Mouse (Mus musculus): Measurements from ENCODE around the gene Slc6a9. TPM values are rescaled to one million over a fixed set of nuclear protein-coding genes. Genes with fewer than 3 reads are reported as not detected.

Slc6a9 gene
- polyA plus RNA-seq, 1 experiment, result 197 TPM

DNA sequence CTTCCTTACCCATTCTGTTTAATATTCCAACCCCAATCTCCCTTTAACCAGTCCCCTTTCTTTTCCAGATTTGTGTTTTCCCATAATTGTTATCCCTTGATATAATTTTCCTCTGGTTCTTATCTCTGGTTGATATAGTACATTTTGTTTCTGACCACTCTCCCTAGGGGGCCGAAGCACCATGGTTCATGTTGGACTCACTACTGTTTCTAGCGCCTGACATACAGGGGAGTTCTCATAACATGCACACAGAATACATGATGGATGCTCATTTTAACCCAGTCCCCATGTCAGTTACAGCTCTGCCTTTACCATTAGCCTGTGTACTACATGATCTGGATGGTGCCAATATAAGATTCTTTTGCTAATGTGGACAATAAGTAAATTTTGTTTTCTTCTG, 53.6 kb downstream of the Slc6a9 start:
- Histone ChIP-seq H3K4me3 (replicated peaks; ENCODE audit: insufficient read depth, low read depth, low read length) (no peak overlapping the region), H3K4me1 (ENCODE audit: control insufficient read depth, insufficient read depth, low read length) (peaks cover 22% of the 10 kb centered on the region), H3K27ac (ENCODE audit: insufficient read depth, low read length) (no peak overlapping the region), H3K27me3 (ENCODE audit: control insufficient read depth, insufficient read depth, low read length) (no peaks in the 10 kb centered on the region)
- TF ChIP-seq CTCF (IDR thresholded peaks at IDR 0.05; ENCODE audit: borderline replicate concordance, insufficient read depth, low read depth, low read length) (no peak), POLR2A (IDR thresholded peaks at IDR 0.05; ENCODE audit: borderline replicate concordance, insufficient read depth, low read length) (no peak)
- 75% methylated on average over 2 of the region's 2 CpGs for WGBS
- no peak for DNase-seq

DNA sequence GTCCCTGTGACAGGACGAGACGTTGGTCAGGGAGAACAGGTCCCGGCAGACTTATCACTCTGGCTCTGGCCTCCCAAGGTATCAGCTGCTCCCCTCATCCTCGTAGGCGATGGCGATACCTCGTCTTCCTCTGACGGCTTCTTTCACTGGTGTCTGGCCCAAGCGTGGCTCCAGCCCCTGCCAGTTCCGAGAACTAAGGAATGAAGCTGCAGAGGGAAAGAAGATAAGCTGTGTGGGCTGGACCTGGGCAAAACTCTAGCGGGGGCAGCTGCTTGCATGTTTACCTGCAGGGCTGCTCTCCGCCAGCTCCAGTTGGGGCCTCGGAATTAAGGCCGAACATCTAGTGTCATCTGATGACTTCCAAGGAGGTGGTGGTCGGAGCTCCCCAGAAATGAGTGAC, 55.2 kb downstream of the Slc6a9 start:
- Histone ChIP-seq H3K27me3 (ENCODE audit: control insufficient read depth, insufficient read depth, low read length) (no peaks in the 10 kb centered on the region), H3K4me1 (ENCODE audit: control insufficient read depth, insufficient read depth, low read length) (peaks cover 22% of the 10 kb centered on the region), H3K27ac (ENCODE audit: insufficient read depth, low read length) (no peak overlapping the region), H3K4me3 (replicated peaks; ENCODE audit: insufficient read depth, low read depth, low read length) (no peak overlapping the region)
- DNase-seq, result no peak
- WGBS, result 91% methylated on average over 15 of the region's 15 CpGs
- TF ChIP-seq POLR2A (IDR thresholded peaks at IDR 0.05; ENCODE audit: borderline replicate concordance, insufficient read depth, low read length) (no peak), CTCF (IDR thresholded peaks at IDR 0.05; ENCODE audit: borderline replicate concordance, insufficient read depth, low read depth, low read length) (no peak)

DNA sequence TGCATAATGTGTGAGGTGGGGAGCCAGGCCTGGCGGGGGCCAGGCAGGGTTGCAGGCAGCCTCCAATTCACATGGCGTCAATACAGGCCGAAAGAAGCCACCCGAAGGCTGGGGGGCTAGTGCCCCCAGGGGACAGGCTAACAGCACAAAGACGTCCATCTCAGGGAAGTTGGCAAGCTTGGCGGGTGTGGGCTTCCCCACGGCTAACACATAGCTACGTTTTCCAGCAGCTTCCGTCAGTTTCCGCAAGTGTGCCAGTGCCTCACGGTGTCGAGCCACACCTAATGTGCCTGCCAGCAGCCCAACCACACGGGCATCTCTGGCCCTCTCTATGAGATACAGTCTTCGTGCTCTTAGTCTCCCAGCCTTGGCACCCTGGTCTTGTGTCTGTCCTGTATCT, 55.7 kb downstream of the Slc6a9 start:
- Histone ChIP-seq H3K27ac (ENCODE audit: insufficient read depth, low read length) (no peak overlapping the region), H3K4me3 (replicated peaks; ENCODE audit: insufficient read depth, low read depth, low read length) (no peak overlapping the region), H3K4me1 (ENCODE audit: control insufficient read depth, insufficient read depth, low read length) (peaks cover 24% of the 10 kb centered on the region), H3K27me3 (ENCODE audit: control insufficient read depth, insufficient read depth, low read length) (no peaks in the 10 kb centered on the region)
- TF ChIP-seq CTCF (IDR thresholded peaks at IDR 0.05; ENCODE audit: borderline replicate concordance, insufficient read depth, low read depth, low read length), result no peak
- no peak for TF ChIP-seq POLR2A (IDR thresholded peaks at IDR 0.05; ENCODE audit: borderline replicate concordance, insufficient read depth, low read length)
- no peak for DNase-seq
- 81% methylated on average over 14 of the region's 14 CpGs for WGBS

DNA sequence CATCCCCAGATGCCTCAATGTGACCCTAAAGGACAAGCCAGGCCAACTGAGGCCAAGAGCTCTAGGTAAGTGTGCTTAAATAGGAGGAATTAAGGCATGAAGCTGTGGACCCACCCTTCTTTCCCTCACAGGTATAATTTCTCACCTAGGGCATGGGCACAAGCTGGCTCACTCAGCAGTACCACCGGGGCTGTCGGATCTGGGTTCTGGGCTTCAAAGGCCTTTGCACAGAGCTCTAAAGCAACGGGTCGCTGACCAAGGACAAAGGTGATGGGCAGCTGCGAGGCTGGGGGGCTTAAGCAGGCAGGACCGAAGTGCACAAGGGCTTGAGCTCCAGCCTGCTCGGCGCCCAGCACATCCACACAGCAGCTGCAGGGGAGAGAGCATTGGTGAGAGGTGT, 56.4 kb downstream of the Slc6a9 start:
- WGBS, result 51% methylated on average over 8 of the region's 8 CpGs
- Histone ChIP-seq H3K4me1 (ENCODE audit: control insufficient read depth, insufficient read depth, low read length) (peaks cover 28% of the 10 kb centered on the region), H3K27me3 (ENCODE audit: control insufficient read depth, insufficient read depth, low read length) (no peaks in the 10 kb centered on the region), H3K27ac (ENCODE audit: insufficient read depth, low read length) (no peak overlapping the region), H3K4me3 (replicated peaks; ENCODE audit: insufficient read depth, low read depth, low read length) (no peak overlapping the region)
- TF ChIP-seq CTCF (IDR thresholded peaks at IDR 0.05; ENCODE audit: borderline replicate concordance, insufficient read depth, low read depth, low read length) (no peak), POLR2A (IDR thresholded peaks at IDR 0.05; ENCODE audit: borderline replicate concordance, insufficient read depth, low read length) (no peak)
- no peak for DNase-seq

DNA sequence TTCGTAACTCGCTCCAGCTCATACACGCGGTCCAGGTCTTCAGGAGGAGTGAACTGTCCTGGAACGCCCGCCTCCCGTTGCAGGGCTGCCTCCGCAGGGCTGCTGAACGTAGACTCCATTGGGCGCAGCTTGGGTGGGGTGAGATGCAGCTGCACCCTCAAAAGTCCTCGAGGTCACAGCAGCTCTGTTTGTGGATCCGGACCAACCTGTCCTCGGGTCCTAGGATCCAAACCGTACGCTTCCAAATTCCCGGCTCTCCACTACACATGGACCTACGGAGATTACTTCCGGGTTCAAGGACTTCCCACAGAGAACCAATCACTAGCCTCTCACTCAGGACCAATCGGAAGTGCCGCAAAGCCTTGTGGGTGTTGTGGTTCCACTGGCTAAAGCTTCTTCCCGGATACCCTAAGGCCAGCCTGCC, 57.4 kb downstream of the Slc6a9 start, which contains the start of gene Dph2:
TSS of gene Dph2 (minus strand) at position 295 of the 424 bp plus-strand sequence.
- Histone ChIP-seq H3K4me3 (replicated peaks; ENCODE audit: insufficient read depth, low read depth, low read length) (peak within 1 kb of the TSS; percentile 80), H3K27me3 (ENCODE audit: control insufficient read depth, insufficient read depth, low read length) (no peaks in the 10 kb centered on the region), H3K27ac (ENCODE audit: insufficient read depth, low read length) (no peak within 1 kb of the TSS), H3K4me1 (ENCODE audit: control insufficient read depth, insufficient read depth, low read length) (peaks cover 34% of the 10 kb centered on the region)
- under 1% methylated on average over 21 of the region's 21 CpGs for WGBS
- DNase-seq, result peak; percentile 84 to 94
- TF ChIP-seq POLR2A (IDR thresholded peaks at IDR 0.05; ENCODE audit: borderline replicate concordance, insufficient read depth, low read length) (peak; percentile 51; the same call in 1 of the 2 replicates), CTCF (IDR thresholded peaks at IDR 0.05; ENCODE audit: borderline replicate concordance, insufficient read depth, low read depth, low read length) (no peak)

DNA sequence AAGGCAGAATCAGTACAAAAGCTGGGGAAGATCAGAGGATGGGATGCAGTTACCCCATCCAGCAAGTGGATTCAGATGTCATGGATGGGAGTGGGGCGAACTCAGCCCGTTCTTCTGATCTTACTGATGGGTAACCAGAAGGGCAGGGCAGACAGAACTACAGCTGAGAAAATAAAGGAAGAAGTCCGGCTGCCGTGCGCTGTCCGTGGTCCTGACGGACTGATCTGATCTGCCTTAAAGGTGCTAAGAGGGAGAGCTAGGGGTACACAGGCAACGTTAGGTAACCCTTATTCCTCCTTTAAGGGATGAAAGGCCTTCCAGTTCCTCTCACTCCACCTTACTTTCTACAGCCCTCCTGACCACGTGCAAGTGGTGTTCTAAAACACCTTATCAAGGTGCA, 59.1 kb downstream of the Slc6a9 start:
- Histone ChIP-seq H3K27me3 (ENCODE audit: control insufficient read depth, insufficient read depth, low read length) (no peaks in the 10 kb centered on the region), H3K4me3 (replicated peaks; ENCODE audit: insufficient read depth, low read depth, low read length) (no peak overlapping the region), H3K4me1 (ENCODE audit: control insufficient read depth, insufficient read depth, low read length) (peaks cover 39% of the 10 kb centered on the region), H3K27ac (ENCODE audit: insufficient read depth, low read length) (0 out of 2 replicates have a peak overlapping the region, but pooled peaks have one; percentile 26)
- no peak for DNase-seq
- 43% methylated on average over 9 of the region's 9 CpGs for WGBS
- no peak for TF ChIP-seq POLR2A (IDR thresholded peaks at IDR 0.05; ENCODE audit: borderline replicate concordance, insufficient read depth, low read length)
- no peak for TF ChIP-seq CTCF (IDR thresholded peaks at IDR 0.05; ENCODE audit: borderline replicate concordance, insufficient read depth, low read depth, low read length)

DNA sequence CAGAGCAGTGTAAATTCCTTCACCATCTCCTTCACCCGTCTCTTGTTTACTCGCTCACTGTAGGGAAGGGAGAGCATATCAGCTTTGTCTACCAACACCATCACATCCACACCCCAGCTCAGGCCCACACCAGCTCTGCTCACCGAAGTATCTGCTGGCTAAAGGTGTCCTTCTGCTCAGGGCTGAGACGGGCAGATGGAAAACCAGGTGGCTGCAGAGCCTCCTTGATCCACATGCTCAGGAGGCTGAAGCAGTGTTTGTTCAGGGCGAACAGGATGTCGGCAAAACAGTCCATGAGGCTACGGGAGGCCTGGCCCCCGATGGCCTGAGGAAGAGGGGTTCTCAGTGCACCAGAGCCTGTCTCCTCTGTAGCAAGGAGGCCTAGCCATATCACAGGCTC, 60.3 kb downstream of the Slc6a9 start:
- no peaks in the 10 kb centered on the region for H3K27me3 ChIP-seq (ENCODE audit: control insufficient read depth, insufficient read depth, low read length)
- peak in 1 of 2 experiments; percentile 58 for DNase-seq
- TF ChIP-seq POLR2A (IDR thresholded peaks at IDR 0.05; ENCODE audit: borderline replicate concordance, insufficient read depth, low read length), result no peak
- TF ChIP-seq CTCF (IDR thresholded peaks at IDR 0.05; ENCODE audit: borderline replicate concordance, insufficient read depth, low read depth, low read length), result no peak
- 28% methylated on average over 8 of the region's 8 CpGs for WGBS
- H3K4me3 ChIP-seq (replicated peaks; ENCODE audit: insufficient read depth, low read depth, low read length), result no peak overlapping the region
- peaks cover 39% of the 10 kb centered on the region for H3K4me1 ChIP-seq (ENCODE audit: control insufficient read depth, insufficient read depth, low read length)
- peak overlapping the region; percentile 90 for H3K27ac ChIP-seq (ENCODE audit: insufficient read depth, low read length)

DNA sequence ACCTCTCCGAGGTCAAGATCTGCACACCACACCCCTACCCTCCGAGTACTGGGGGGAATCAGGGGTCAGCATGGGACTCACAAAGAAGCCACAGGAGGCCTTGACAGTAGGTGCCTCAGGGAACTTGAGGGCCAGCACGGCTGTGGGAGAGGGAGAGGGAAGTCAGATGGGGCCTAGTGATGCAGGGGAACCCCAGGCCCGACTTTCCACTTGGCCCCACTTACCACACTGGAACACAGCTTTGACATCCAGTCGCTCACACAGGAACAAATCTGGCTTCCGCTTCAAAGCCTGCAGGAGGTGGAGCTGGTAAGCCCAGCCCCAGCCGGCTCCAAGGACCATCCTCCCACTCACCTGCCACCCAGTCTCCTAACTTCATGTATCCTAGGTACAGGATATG, 61.0 kb downstream of the Slc6a9 start:
- peak overlapping the region; percentile 90 for H3K27ac ChIP-seq (ENCODE audit: insufficient read depth, low read length)
- DNase-seq, result no peak
- peaks cover 39% of the 10 kb centered on the region for H3K4me1 ChIP-seq (ENCODE audit: control insufficient read depth, insufficient read depth, low read length)
- TF ChIP-seq CTCF (IDR thresholded peaks at IDR 0.05; ENCODE audit: borderline replicate concordance, insufficient read depth, low read depth, low read length) (no peak), POLR2A (IDR thresholded peaks at IDR 0.05; ENCODE audit: borderline replicate concordance, insufficient read depth, low read length) (no peak)
- 34% methylated on average over 7 of the region's 7 CpGs for WGBS
- no peaks in the 10 kb centered on the region for H3K27me3 ChIP-seq (ENCODE audit: control insufficient read depth, insufficient read depth, low read length)
- no peak overlapping the region for H3K4me3 ChIP-seq (replicated peaks; ENCODE audit: insufficient read depth, low read depth, low read length)
